10 mouse cellular contexts compared by ENCODE assay signal in genomic region chr19:21781787-21782432, GRCm38 (mm10). TPM values are rescaled to one million over a fixed set of nuclear protein-coding genes. Genes with fewer than 3 reads are reported as not detected.
DNase-seq lines count a peak whose midpoint lies in the region; ATAC-seq and TF ChIP-seq lines count a peak whose summit lies in the region.
"Had no signal": no experiment of that assay in that cellular context is flagged by ENCODE, and none has a peak within 500 bp of the region (broad histone marks: within the 10 kb centered on the region; RNA-seq: fewer than 3 reads in every experiment).

No protein-coding gene starts in this region.

- no peaks in the 10 kb centered on the region for H3K27me3 ChIP-seq in kidney, postnatal 0 days (ENCODE audit: insufficient read depth, low read length)
- H3K27me3 ChIP-seq in embryonic facial prominence, embryonic 15.5 days = no peaks in the 10 kb centered on the region
- no peaks in the 10 kb centered on the region for H3K27me3 ChIP-seq in hindbrain, embryonic 12.5 days
- H3K27me3 ChIP-seq in midbrain, embryonic 14.5 days (ENCODE audit: control insufficient read depth, insufficient read depth, low read length) = no peaks in the 10 kb centered on the region
- no peaks in the 10 kb centered on the region; the same call in 1 of the 2 replicates for H3K27me3 ChIP-seq in thymus, adult 2 months (ENCODE audit: control insufficient read depth, insufficient read depth, low read length)

- peaks cover 43% of the 10 kb centered on the region for H3K4me1 ChIP-seq in kidney, postnatal 0 days (replicated peaks; ENCODE audit: insufficient read depth, low read length)
- H3K4me1 ChIP-seq in embryonic facial prominence, embryonic 15.5 days = peaks cover 61% of the 10 kb centered on the region
- H3K4me1 ChIP-seq in hindbrain, embryonic 12.5 days = peaks cover 75% of the 10 kb centered on the region
- H3K4me1 ChIP-seq in midbrain, embryonic 14.5 days (ENCODE audit: control insufficient read depth, insufficient read depth, low read length) = peaks cover 68% of the 10 kb centered on the region
- peaks cover 19% of the 10 kb centered on the region for H3K4me1 ChIP-seq in thymus, adult 2 months (replicated peaks; ENCODE audit: control insufficient read depth, insufficient read depth, low read length)

- no peak overlapping the region for H3K9ac ChIP-seq in kidney, postnatal 0 days (ENCODE audit: low read depth, low read length)
- no peak overlapping the region for H3K9ac ChIP-seq in embryonic facial prominence, embryonic 15.5 days
- H3K9ac ChIP-seq in hindbrain, embryonic 12.5 days = peak overlapping the region; percentile 49
- H3K9ac ChIP-seq in midbrain, embryonic 14.5 days (replicated peaks; ENCODE audit: low read length) = peak overlapping the region; percentile 95

- WGBS in kidney, postnatal 0 days = 34% methylated on average over 12 of the region's 12 CpGs
- WGBS in embryonic facial prominence, embryonic 15.5 days = 41% methylated on average over 12 of the region's 12 CpGs
- 26% methylated on average over 12 of the region's 12 CpGs for WGBS in hindbrain, embryonic 12.5 days
- 35% methylated on average over 12 of the region's 12 CpGs for WGBS in midbrain, embryonic 14.5 days
- WGBS in thymus, adult 2 months = 90% methylated on average over 12 of the region's 12 CpGs

- peak overlapping the region; percentile 6; the same call in 1 of the 2 replicates for H3K27ac ChIP-seq in kidney, postnatal 0 days
- 0 out of 2 replicates have a peak overlapping the region, but pooled peaks have one; percentile 1 for H3K27ac ChIP-seq in embryonic facial prominence, embryonic 15.5 days (replicated peaks)
- peak overlapping the region; percentile 97 for H3K27ac ChIP-seq in hindbrain, embryonic 12.5 days
- peak overlapping the region; percentile 95 for H3K27ac ChIP-seq in midbrain, embryonic 14.5 days (replicated peaks; ENCODE audit: low read depth, low read length)
- H3K27ac ChIP-seq in thymus, adult 2 months (ENCODE audit: control insufficient read depth, insufficient read depth, low read length) = no peak overlapping the region

- H3K4me3 ChIP-seq in kidney, postnatal 0 days (replicated peaks; ENCODE audit: low read depth, low read length) = no peak overlapping the region
- no peak overlapping the region for H3K4me3 ChIP-seq in embryonic facial prominence, embryonic 15.5 days (replicated peaks)
- H3K4me3 ChIP-seq in hindbrain, embryonic 12.5 days = peak overlapping the region; percentile 92
- peak overlapping the region; percentile 94 for H3K4me3 ChIP-seq in midbrain, embryonic 14.5 days (replicated peaks; ENCODE audit: low read depth, low read length)
- H3K4me3 ChIP-seq in thymus, adult 2 months (ENCODE audit: control insufficient read depth, insufficient read depth, low read length) = no peak overlapping the region

- no peak for TF ChIP-seq CTCF in kidney, postnatal 0 days (IDR thresholded peaks at IDR 0.05; ENCODE audit: low read depth)
- TF ChIP-seq CTCF in thymus, adult 2 months (IDR thresholded peaks at IDR 0.05; ENCODE audit: borderline replicate concordance, control insufficient read depth, extremely low read depth, insufficient read depth, low read length, poor library complexity) = no peak

- H3K9me3 ChIP-seq in kidney, postnatal 0 days (replicated peaks; ENCODE audit: low read length) = no peaks in the 10 kb centered on the region
- H3K9me3 ChIP-seq in embryonic facial prominence, embryonic 15.5 days (replicated peaks) = no peaks in the 10 kb centered on the region
- no peaks in the 10 kb centered on the region for H3K9me3 ChIP-seq in hindbrain, embryonic 12.5 days (replicated peaks)
- no peaks in the 10 kb centered on the region for H3K9me3 ChIP-seq in midbrain, embryonic 14.5 days (ENCODE audit: control insufficient read depth, low read length)

- no peaks in the 10 kb centered on the region for H3K36me3 ChIP-seq in kidney, postnatal 0 days (ENCODE audit: insufficient read depth, low read length)
- no peaks in the 10 kb centered on the region for H3K36me3 ChIP-seq in embryonic facial prominence, embryonic 15.5 days
- H3K36me3 ChIP-seq in hindbrain, embryonic 12.5 days = no peaks in the 10 kb centered on the region
- H3K36me3 ChIP-seq in midbrain, embryonic 14.5 days (ENCODE audit: control insufficient read depth, insufficient read depth, low read length) = no peaks in the 10 kb centered on the region
- H3K36me3 ChIP-seq in thymus, adult 2 months (ENCODE audit: control insufficient read depth, insufficient read depth, low read length) = no peaks in the 10 kb centered on the region

- no peak for TF ChIP-seq POLR2A in thymus, adult 2 months (IDR thresholded peaks at IDR 0.05; ENCODE audit: control insufficient read depth, extremely low read depth, insufficient read depth, low read length, poor library complexity)

- H3K4me2 ChIP-seq in kidney, postnatal 0 days (ENCODE audit: low read length) = peak overlapping the region; percentile 30
- H3K4me2 ChIP-seq in embryonic facial prominence, embryonic 15.5 days (replicated peaks) = peak overlapping the region; percentile 19
- H3K4me2 ChIP-seq in hindbrain, embryonic 12.5 days (replicated peaks) = peak overlapping the region; percentile 80
- H3K4me2 ChIP-seq in midbrain, embryonic 14.5 days (ENCODE audit: low read length) = peak overlapping the region; percentile 93

- DNase-seq in kidney, postnatal 0 days (ENCODE audit: low spot score) = peak; percentile 72
- no peak for DNase-seq in kidney, postnatal 25 days
- DNase-seq in midbrain, embryonic 14.5 days = no peak
- DNase-seq in cerebellum, adult 11-12 months = no peak
- no peak for DNase-seq in thymus, adult 2 months
- no peak for DNase-seq in frontal cortex, postnatal 10 days (ENCODE audit: low spot score in 2 of 2)
- DNase-seq: kidney, postnatal 4 days; thymus, postnatal 14 days had no signal

- no peak for ATAC-seq in kidney, postnatal 0 days (replicated peaks; ENCODE audit: low FRiP score, low read depth)
- ATAC-seq in embryonic facial prominence, embryonic 15.5 days (ENCODE audit: insufficient number of reproducible peaks, low FRiP score, low TSS enrichment, low read depth) = no peak
- no peak for ATAC-seq in hindbrain, embryonic 12.5 days (ENCODE audit: low FRiP score)
- no peak for ATAC-seq in midbrain, embryonic 14.5 days (ENCODE audit: low FRiP score, low TSS enrichment)

RNA-seq across cellular contexts. Expression of gene Cemip2, which starts 3.8 kb away (rescaled TPM):
- polyA plus RNA-seq in kidney, postnatal 0 days (2015; fragmentation: Nextera tagmentation; extraction: Ambion mirVana) = 14.1 and 16.3 TPM in 2 replicates
- 30.8 and 33.0 TPM in 2 replicates for polyA plus RNA-seq in embryonic facial prominence, embryonic 15.5 days (2015; fragmentation: Nextera tagmentation; extraction: Ambion mirVana)
- polyA plus RNA-seq in hindbrain, embryonic 12.5 days (2016; fragmentation: Nextera tagmentation; extraction: Ambion mirVana) = 90.3 and 92.0 TPM in 2 replicates
- 32.5 and 53.9 TPM in 2 replicates for polyA plus RNA-seq in midbrain, embryonic 14.5 days (2014; fragmentation: Nextera tagmentation; extraction: Ambion mirVana)
- polyA plus RNA-seq in thymus, adult 2 months (2012; rRNA removed) = 3.1 TPM in 2 replicates

Comparison
In these comparisons a context has a peak if more than half of its experiments do, and no peak if none do; other contexts are left out.
1. H3K4me2 ChIP-seq: peak in every context shown above with its lines; median percentile 93 in midbrain, embryonic 14.5 days; 80 in hindbrain, embryonic 12.5 days; 30 in kidney, postnatal 0 days; 19 in embryonic facial prominence, embryonic 15.5 days.
2. H3K4me3 ChIP-seq: peak in hindbrain, embryonic 12.5 days (single experiment) and midbrain, embryonic 14.5 days (single experiment); none in kidney, postnatal 0 days (single experiment), embryonic facial prominence, embryonic 15.5 days (single experiment) and thymus, adult 2 months (single experiment).
3. H3K9ac ChIP-seq: peak in hindbrain, embryonic 12.5 days (single experiment) and midbrain, embryonic 14.5 days (single experiment); none in kidney, postnatal 0 days (single experiment) and embryonic facial prominence, embryonic 15.5 days (single experiment).